Mouse (Mus musculus): ENCODE data around the gene Shank3. TPM values are rescaled to one million over a fixed set of nuclear protein-coding genes. Genes with fewer than 3 reads are reported as not detected.
A peak's percentile ranks its signal among the peaks of the same experiment; 100 is the strongest.

The Shank3 gene
- polyA plus RNA-seq, 1 experiment from 2014 or later = 9.6 TPM

- Histone ChIP-seq H3K9ac (no peak overlapping the region), H3K27me3 (no peaks in the 10 kb centered on the region), H3K27ac (replicated peaks) (no peak overlapping the region), H3K9me3 (no peaks in the 10 kb centered on the region), H3K4me2 (no peak overlapping the region), H3K4me1 (replicated peaks) (peaks cover 22% of the 10 kb centered on the region), H3K4me3 (no peak overlapping the region), H3K36me3 (no peaks in the 10 kb centered on the region)
- WGBS = 83% methylated on average over 8 of the region's 8 CpGs
- ATAC-seq (ENCODE audit: low FRiP score, low read depth) = no peak
Measured at GRCm38 (mm10) chr15:89480584-89480983, 18.8 kb upstream of the Shank3 start.

GRCm38 (mm10) chr15:89488182-89488581 lies 11.2 kb upstream of the Shank3 start:
- no peaks in the 10 kb centered on the region for H3K4me1 ChIP-seq (replicated peaks)
- H3K27me3 ChIP-seq = no peaks in the 10 kb centered on the region
- no peaks in the 10 kb centered on the region for H3K9me3 ChIP-seq
- 84% methylated on average over 12 of the region's 12 CpGs for WGBS
- no peaks in the 10 kb centered on the region for H3K36me3 ChIP-seq
- no peak overlapping the region for H3K9ac ChIP-seq
- H3K4me3 ChIP-seq = no peak overlapping the region
- ATAC-seq (ENCODE audit: low FRiP score, low read depth) = no peak
- H3K4me2 ChIP-seq = no peak overlapping the region
- H3K27ac ChIP-seq (replicated peaks) = no peak overlapping the region

- WGBS = 63% methylated on average over 14 of the region's 14 CpGs
Measured at GRCm38 (mm10) chr15:89488611-89489117, 10.8 kb upstream of the Shank3 start.

GRCm38 (mm10) chr15:89494970-89495369 lies 4.5 kb upstream of the Shank3 start:
- H3K9ac ChIP-seq = no peak overlapping the region
- H3K36me3 ChIP-seq = no peaks in the 10 kb centered on the region
- H3K27ac ChIP-seq (replicated peaks) = no peak overlapping the region
- H3K4me3 ChIP-seq = no peak overlapping the region
- no peaks in the 10 kb centered on the region for H3K9me3 ChIP-seq
- H3K27me3 ChIP-seq = no peaks in the 10 kb centered on the region
- H3K4me2 ChIP-seq = no peak overlapping the region
- ATAC-seq (ENCODE audit: low FRiP score, low read depth) = no peak
- WGBS = 84% methylated on average over 4 of the region's 4 CpGs
- H3K4me1 ChIP-seq (replicated peaks) = peaks cover 23% of the 10 kb centered on the region

More at GRCm38 (mm10) chr15:89488611-89489117, 10.8 kb upstream of the Shank3 start:
- Histone ChIP-seq H3K36me3 (no peaks in the 10 kb centered on the region), H3K9ac (no peak overlapping the region), H3K4me1 (replicated peaks) (no peaks in the 10 kb centered on the region), H3K4me2 (no peak overlapping the region), H3K4me3 (no peak overlapping the region), H3K9me3 (no peaks in the 10 kb centered on the region), H3K27me3 (no peaks in the 10 kb centered on the region), H3K27ac (replicated peaks) (no peak overlapping the region)
- no peak for ATAC-seq (ENCODE audit: low FRiP score, low read depth)

GRCm38 (mm10) chr15:89496131-89496530 lies 3.3 kb upstream of the Shank3 start:
- no peaks in the 10 kb centered on the region for H3K36me3 ChIP-seq
- ATAC-seq (ENCODE audit: low FRiP score, low read depth) = no peak
- H3K4me1 ChIP-seq (replicated peaks) = peaks cover 33% of the 10 kb centered on the region
- no peak overlapping the region for H3K27ac ChIP-seq (replicated peaks)
- no peak overlapping the region for H3K4me2 ChIP-seq
- H3K27me3 ChIP-seq = 0 out of 2 replicates have a peak, but pooled peaks cover 1% of the 10 kb centered on the region
- no peak overlapping the region for H3K9ac ChIP-seq
- no peaks in the 10 kb centered on the region for H3K9me3 ChIP-seq
- WGBS = 13% methylated on average over 4 of the region's 4 CpGs
- no peak overlapping the region for H3K4me3 ChIP-seq

GRCm38 (mm10) chr15:89496841-89497240 lies 2.6 kb upstream of the Shank3 start:
- no peak overlapping the region for H3K4me2 ChIP-seq
- H3K27me3 ChIP-seq = 0 out of 2 replicates have a peak, but pooled peaks cover 3% of the 10 kb centered on the region
- no peak overlapping the region for H3K27ac ChIP-seq (replicated peaks)
- 34% methylated on average over 2 of the region's 2 CpGs for WGBS
- H3K9me3 ChIP-seq = no peaks in the 10 kb centered on the region
- no peak for ATAC-seq (ENCODE audit: low FRiP score, low read depth)
- peaks cover 36% of the 10 kb centered on the region for H3K4me1 ChIP-seq (replicated peaks)
- H3K36me3 ChIP-seq = no peaks in the 10 kb centered on the region
- H3K9ac ChIP-seq = no peak overlapping the region
- H3K4me3 ChIP-seq = no peak overlapping the region

GRCm38 (mm10) chr15:89497391-89498048 lies 1.9 kb upstream of the Shank3 start:
- peak; percentile 1; the same call in 1 of the 2 replicates for ATAC-seq (ENCODE audit: low FRiP score, low read depth)
- no peak overlapping the region for H3K9ac ChIP-seq
- H3K4me3 ChIP-seq = peak overlapping the region; percentile 64; the same call in 1 of the 2 replicates
- no peaks in the 10 kb centered on the region for H3K36me3 ChIP-seq
- H3K27ac ChIP-seq (replicated peaks) = no peak overlapping the region
- H3K9me3 ChIP-seq = no peaks in the 10 kb centered on the region
- H3K4me2 ChIP-seq = peak overlapping the region; percentile 96; the same call in 1 of the 2 replicates
- H3K27me3 ChIP-seq = 0 out of 2 replicates have a peak, but pooled peaks cover 3% of the 10 kb centered on the region
- WGBS = 36% methylated on average over 4 of the region's 4 CpGs
- peaks cover 36% of the 10 kb centered on the region for H3K4me1 ChIP-seq (replicated peaks)

GRCm38 (mm10) chr15:89498049-89498960 lies 1.1 kb upstream of the Shank3 start:
- 3% methylated on average over 40 of the region's 41 CpGs for WGBS
- Histone ChIP-seq H3K4me3 (peak overlapping the region; percentile 64), H3K4me2 (peak overlapping the region; percentile 96), H3K36me3 (peaks cover 8% of the 10 kb centered on the region; the same call in 1 of the 2 replicates), H3K9me3 (no peaks in the 10 kb centered on the region), H3K4me1 (replicated peaks) (peaks cover 36% of the 10 kb centered on the region), H3K27me3 (0 out of 2 replicates have a peak, but pooled peaks cover 3% of the 10 kb centered on the region), H3K9ac (peak overlapping the region; percentile 77), H3K27ac (replicated peaks) (peak overlapping the region; percentile 88)
- peak; percentile 19; the same call in 1 of the 2 replicates for ATAC-seq (ENCODE audit: low FRiP score, low read depth)

- H3K9ac ChIP-seq = peak overlapping the region; percentile 77
- H3K4me1 ChIP-seq (replicated peaks) = peaks cover 36% of the 10 kb centered on the region
- peak; percentile 70 for ATAC-seq (ENCODE audit: low FRiP score, low read depth)
- H3K27me3 ChIP-seq = 0 out of 2 replicates have a peak, but pooled peaks cover 3% of the 10 kb centered on the region
- peak overlapping the region; percentile 88 for H3K27ac ChIP-seq (replicated peaks)
- H3K4me2 ChIP-seq = peak overlapping the region; percentile 96
- under 1% methylated on average over 39 of the region's 60 CpGs for WGBS
- peaks cover 17% of the 10 kb centered on the region for H3K36me3 ChIP-seq
- peak overlapping the region; percentile 64 for H3K4me3 ChIP-seq
- no peaks in the 10 kb centered on the region for H3K9me3 ChIP-seq
Measured at GRCm38 (mm10) chr15:89499784-89500220, 379 bp downstream of the Shank3 start.

GRCm38 (mm10) chr15:89500221-89500791 lies 883 bp downstream of the Shank3 start:
- H3K36me3 ChIP-seq = peaks cover 21% of the 10 kb centered on the region
- peak overlapping the region; percentile 96 for H3K4me2 ChIP-seq
- peaks cover 36% of the 10 kb centered on the region for H3K4me1 ChIP-seq (replicated peaks)
- ATAC-seq (ENCODE audit: low FRiP score, low read depth) = peak; percentile 49
- no peaks in the 10 kb centered on the region for H3K9me3 ChIP-seq
- H3K27ac ChIP-seq (replicated peaks) = peak overlapping the region; percentile 88
- H3K9ac ChIP-seq = peak overlapping the region; percentile 77
- H3K27me3 ChIP-seq = 0 out of 2 replicates have a peak, but pooled peaks cover 3% of the 10 kb centered on the region
- H3K4me3 ChIP-seq = peak overlapping the region; percentile 64
- whole genome bisulfite sequencing = under 1% methylated on average over 35 of the region's 35 CpGs

- Histone ChIP-seq H3K36me3 (peaks cover 25% of the 10 kb centered on the region), H3K9ac (no peak overlapping the region), H3K4me2 (peak overlapping the region; percentile 96), H3K27ac (replicated peaks) (no peak overlapping the region), H3K4me3 (no peak overlapping the region), H3K4me1 (replicated peaks) (peaks cover 32% of the 10 kb centered on the region), H3K27me3 (0 out of 2 replicates have a peak, but pooled peaks cover 3% of the 10 kb centered on the region), H3K9me3 (no peaks in the 10 kb centered on the region)
- 85% methylated on average over 3 of the region's 3 CpGs for WGBS
- ATAC-seq (ENCODE audit: low FRiP score, low read depth) = no peak
Measured at GRCm38 (mm10) chr15:89501321-89501720, 1.9 kb downstream of the Shank3 start.

All from hindbrain, embryonic 15.5 days (tissue).